Mouse (Mus musculus): Measurements from ENCODE around the gene Dhx15. TPM values are rescaled to one million over a fixed set of nuclear protein-coding genes. Genes with fewer than 3 reads are reported as not detected.
"Not testable (repeated sequence)": the region's sequence is repeated elsewhere in the genome, so short reads cannot be mapped to it uniquely, and the experiment has no call there.

The Dhx15 gene
- polyA plus RNA-seq (2015; fragmentation: Nextera tagmentation; extraction: Ambion mirVana) = 108 and 117 TPM in 2 replicates

GRCm38 (mm10) chr5:52190371-52191179 is at the start of gene Dhx15:
TSS of gene Dhx15 (minus strand) at chr5:52190514.
- Histone ChIP-seq H3K4me1 (replicated peaks; ENCODE audit: insufficient read depth, low read length) (peaks cover 7% of the 10 kb centered on the region; the same call in 1 of the 2 replicates), H3K27ac (peak within 1 kb of the TSS; percentile 89), H3K4me3 (replicated peaks; ENCODE audit: low read depth, low read length) (peak within 1 kb of the TSS; percentile 93), H3K9me3 (replicated peaks; ENCODE audit: low read length) (no peaks in the 10 kb centered on the region), H3K4me2 (ENCODE audit: low read length) (peak within 1 kb of the TSS; percentile 66), H3K36me3 (ENCODE audit: insufficient read depth, low read length) (no peaks in the 10 kb centered on the region), H3K9ac (ENCODE audit: low read depth, low read length) (peak within 1 kb of the TSS; percentile 95), H3K27me3 (ENCODE audit: insufficient read depth, low read length) (no peaks in the 10 kb centered on the region)
- DNase-seq (ENCODE audit: low spot score) = peak; percentile 97
- under 1% methylated on average over 53 of the region's 53 CpGs for WGBS
- peak; percentile 98 for ATAC-seq (replicated peaks; ENCODE audit: low FRiP score, low read depth)
- peak; percentile 44; the same call in 1 of the 2 replicates for TF ChIP-seq CTCF (IDR thresholded peaks at IDR 0.05; ENCODE audit: low read depth)

GRCm38 (mm10) chr5:52238877-52239276 is 48.6 kb upstream of the Dhx15 start:
- H3K27me3 ChIP-seq (ENCODE audit: insufficient read depth, low read length) = no peaks in the 10 kb centered on the region
- no peaks in the 10 kb centered on the region for H3K9me3 ChIP-seq (replicated peaks; ENCODE audit: low read length)
- DNase-seq (ENCODE audit: low spot score) (no peak), ATAC-seq (replicated peaks; ENCODE audit: low FRiP score, low read depth) (no peak)
- H3K4me3 ChIP-seq (replicated peaks; ENCODE audit: low read depth, low read length) = no peak overlapping the region
- no peak overlapping the region for H3K4me2 ChIP-seq (ENCODE audit: low read length)
- no peaks in the 10 kb centered on the region for H3K36me3 ChIP-seq (ENCODE audit: insufficient read depth, low read length)
- H3K27ac ChIP-seq = no peak overlapping the region
- H3K4me1 ChIP-seq (replicated peaks; ENCODE audit: insufficient read depth, low read length) = no peaks in the 10 kb centered on the region
- 90% methylated on average over 5 of the region's 5 CpGs for WGBS
- H3K9ac ChIP-seq (ENCODE audit: low read depth, low read length) = no peak overlapping the region
- no peak for TF ChIP-seq CTCF (IDR thresholded peaks at IDR 0.05; ENCODE audit: low read depth)

GRCm38 (mm10) chr5:52237956-52238735 is 47.8 kb upstream of the Dhx15 start:
- H3K4me2 ChIP-seq (ENCODE audit: low read length) = no peak overlapping the region
- H3K27me3 ChIP-seq (ENCODE audit: insufficient read depth, low read length) = no peaks in the 10 kb centered on the region
- DNase-seq (ENCODE audit: low spot score) (peak; percentile 35), ATAC-seq (replicated peaks; ENCODE audit: low FRiP score, low read depth) (no peak)
- H3K4me3 ChIP-seq (replicated peaks; ENCODE audit: low read depth, low read length) = no peak overlapping the region
- H3K36me3 ChIP-seq (ENCODE audit: insufficient read depth, low read length) = no peaks in the 10 kb centered on the region
- no peak overlapping the region for H3K9ac ChIP-seq (ENCODE audit: low read depth, low read length)
- H3K27ac ChIP-seq = no peak overlapping the region
- H3K4me1 ChIP-seq (replicated peaks; ENCODE audit: insufficient read depth, low read length) = no peaks in the 10 kb centered on the region
- no peak for TF ChIP-seq CTCF (IDR thresholded peaks at IDR 0.05; ENCODE audit: low read depth)
- 69% methylated on average over 8 of the region's 8 CpGs for WGBS
- H3K9me3 ChIP-seq (replicated peaks; ENCODE audit: low read length) = no peaks in the 10 kb centered on the region

- H3K27me3 ChIP-seq (ENCODE audit: insufficient read depth, low read length); H3K4me2 ChIP-seq (ENCODE audit: low read length); ATAC-seq (replicated peaks; ENCODE audit: low FRiP score, low read depth); DNase-seq (ENCODE audit: low spot score); H3K4me3 ChIP-seq (replicated peaks; ENCODE audit: low read depth, low read length); H3K36me3 ChIP-seq (ENCODE audit: insufficient read depth, low read length); H3K4me1 ChIP-seq (replicated peaks; ENCODE audit: insufficient read depth, low read length); H3K9ac ChIP-seq (ENCODE audit: low read depth, low read length); H3K27ac ChIP-seq; H3K9me3 ChIP-seq (replicated peaks; ENCODE audit: low read length): not testable (repeated sequence)
- WGBS = 94% methylated on average over 5 of the region's 6 CpGs
These were observed 46.3 kb upstream of the Dhx15 start for GRCm38 (mm10) chr5:52236585-52236984.

GRCm38 (mm10) chr5:52234570-52234969 is 44.3 kb upstream of the Dhx15 start:
- Histone ChIP-seq H3K36me3 (ENCODE audit: insufficient read depth, low read length) (no peaks in the 10 kb centered on the region), H3K9me3 (replicated peaks; ENCODE audit: low read length) (no peaks in the 10 kb centered on the region), H3K4me2 (ENCODE audit: low read length) (no peak overlapping the region), H3K27ac (no peak overlapping the region), H3K9ac (ENCODE audit: low read depth, low read length) (no peak overlapping the region), H3K4me3 (replicated peaks; ENCODE audit: low read depth, low read length) (no peak overlapping the region), H3K4me1 (replicated peaks; ENCODE audit: insufficient read depth, low read length) (no peaks in the 10 kb centered on the region), H3K27me3 (ENCODE audit: insufficient read depth, low read length) (no peaks in the 10 kb centered on the region)
- no peak for TF ChIP-seq CTCF (IDR thresholded peaks at IDR 0.05; ENCODE audit: low read depth)
- ATAC-seq (replicated peaks; ENCODE audit: low FRiP score, low read depth) (no peak), DNase-seq (ENCODE audit: low spot score) (peak; percentile 34)
- 59% methylated on average over 7 of the region's 7 CpGs for WGBS

- Histone ChIP-seq H3K27me3 (ENCODE audit: insufficient read depth, low read length) (no peaks in the 10 kb centered on the region), H3K4me1 (replicated peaks; ENCODE audit: insufficient read depth, low read length) (no peaks in the 10 kb centered on the region), H3K36me3 (ENCODE audit: insufficient read depth, low read length) (no peaks in the 10 kb centered on the region), H3K9ac (ENCODE audit: low read depth, low read length) (no peak overlapping the region), H3K9me3 (replicated peaks; ENCODE audit: low read length) (no peaks in the 10 kb centered on the region), H3K27ac (no peak overlapping the region), H3K4me2 (ENCODE audit: low read length) (no peak overlapping the region), H3K4me3 (replicated peaks; ENCODE audit: low read depth, low read length) (no peak overlapping the region)
- peak; percentile 31 for DNase-seq (ENCODE audit: low spot score)
- no peak for ATAC-seq (replicated peaks; ENCODE audit: low FRiP score, low read depth)
- TF ChIP-seq CTCF (IDR thresholded peaks at IDR 0.05; ENCODE audit: low read depth) = no peak
- WGBS = 31% methylated on average over 2 of the region's 2 CpGs
These were observed 43.6 kb upstream of the Dhx15 start for GRCm38 (mm10) chr5:52233891-52234290.

All from kidney, postnatal 0 days (tissue).